Mouse (Mus musculus): ENCODE results near the gene Ggt7.
"Not testable (repeated sequence)": the region's sequence is repeated elsewhere in the genome, so short reads cannot be mapped to it uniquely, and the experiment has no call there.

DNA sequence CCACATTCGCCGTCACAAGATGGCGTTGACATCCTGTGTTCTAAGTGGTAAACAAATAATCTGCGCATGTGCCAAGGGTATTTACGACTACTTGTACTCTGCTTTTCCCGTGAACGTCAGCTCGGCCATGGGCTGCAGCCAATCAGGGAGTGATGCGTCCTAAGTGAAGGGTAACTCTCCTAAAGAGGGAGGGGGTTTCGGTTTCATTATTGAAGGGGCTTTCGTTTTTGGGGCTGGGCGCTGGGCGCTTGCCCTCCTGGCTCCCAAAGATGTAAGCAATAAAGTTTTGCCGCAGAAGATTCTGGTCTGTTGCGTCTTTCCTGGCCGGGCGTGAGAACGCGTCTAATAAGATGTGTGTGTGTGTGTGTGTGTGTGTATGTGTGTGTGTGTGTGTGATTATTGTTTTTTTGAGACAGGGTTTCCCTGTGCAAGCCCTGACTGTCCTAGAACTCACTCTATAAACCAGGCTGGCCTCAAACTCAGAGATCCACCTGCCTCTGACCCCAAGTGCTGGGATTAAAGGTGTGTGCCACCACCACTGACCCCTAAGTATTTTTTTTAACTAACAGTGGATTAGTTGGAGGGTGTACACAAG is 20.5 kb upstream of the Ggt7 start:
- not testable (repeated sequence) for TF ChIP-seq TCF12 (IDR thresholded peaks at IDR 0.05; ENCODE audit: insufficient read depth, poor library complexity, severe bottlenecking); MAX (IDR thresholded peaks at IDR 0.05; ENCODE audit: low read depth); USF1 (IDR thresholded peaks at IDR 0.05; ENCODE audit: low read depth); POLR2A (IDR thresholded peaks at IDR 0.05; ENCODE audit: insufficient read length, low read depth); POLR2AphosphoS2 (IDR thresholded peaks at IDR 0.05; ENCODE audit: insufficient read length, low read depth); E2F4 (IDR thresholded peaks at IDR 0.05; ENCODE audit: insufficient read depth); MYOG (IDR thresholded peaks at IDR 0.05; ENCODE audit: control insufficient read depth in 1 of 3, insufficient read depth in 1 of 3, insufficient read length in 2 of 3, low read depth in 2 of 3); CEBPB (IDR thresholded peaks at IDR 0.05; ENCODE audit: insufficient read depth, poor library complexity, severe bottlenecking); SRF (IDR thresholded peaks at IDR 0.05; ENCODE audit: control insufficient read depth, insufficient read length, low read depth); REST (IDR thresholded peaks at IDR 0.05; ENCODE audit: insufficient read depth, insufficient read length)
